Mouse (Mus musculus) hindbrain, embryonic 15.5 days (tissue): ENCODE results near the gene Prss3. TPM values are rescaled to one million over a fixed set of nuclear protein-coding genes. Genes with fewer than 3 reads are reported as not detected.
"Not testable (repeated sequence)": the region's sequence is repeated elsewhere in the genome, so short reads cannot be mapped to it uniquely, and the experiment has no call there.

Experiments used
- ATAC-seq: fragments of 200-750 bp; cut with Nextera tagmentation; 2 replicates; pipeline ENCODE4 v1.8.0; 2017; ENCODE audit warnings: low read depth, moderate number of reproducible peaks, moderate TSS enrichment; ENCODE audit not compliant: low FRiP score
- H3K27ac ChIP-seq: fragments of 300-500 bp; sonication (generic); replicated peaks from 2 replicates; pipeline ENCODE4 v1.5.1; 2015; ENCODE audit warnings: mild to moderate bottlenecking, inconsistent platforms
- H3K27me3 ChIP-seq: fragments of 300-500 bp; sonication (generic); 2 replicates; pipeline ENCODE4 v1.6.1; 2015; ENCODE audit warnings: control low read depth, inconsistent platforms
- H3K36me3 ChIP-seq: fragments of 300-500 bp; sonication (generic); 2 replicates; pipeline ENCODE4 v1.6.1; 2015; ENCODE audit warnings: control low read depth, inconsistent platforms
- H3K4me1 ChIP-seq: fragments of 300-500 bp; sonication (generic); replicated peaks from 2 replicates; pipeline ENCODE4 v1.6.1; 2015; ENCODE audit warnings: control low read depth, inconsistent platforms
- H3K4me2 ChIP-seq: fragments of 300-500 bp; sonication (generic); 2 replicates; pipeline ENCODE4 v1.6.1; 2015; ENCODE audit warnings: moderate library complexity, mild to moderate bottlenecking, inconsistent platforms
- H3K4me3 ChIP-seq: fragments of 300-500 bp; sonication (generic); 2 replicates; pipeline ENCODE4 v1.5.1; 2015; ENCODE audit warnings: mild to moderate bottlenecking, inconsistent platforms
- H3K9ac ChIP-seq: fragments of 300-500 bp; sonication (generic); 2 replicates; pipeline ENCODE4 v1.6.1; 2015; ENCODE audit warnings: inconsistent platforms
- H3K9me3 ChIP-seq: fragments of 300-500 bp; sonication (generic); 2 replicates; pipeline ENCODE4 v1.6.1; 2016; ENCODE audit warnings: control low read depth, inconsistent platforms
- WGBS: fragments of 180-500 bp; shearing (Covaris S2); methylation state at CpG from one replicate; pipeline ENCODE4 v1.1.7; 2015; 5-methylcytosine and 5-hydroxymethylcytosine counted together
- polyA plus RNA-seq: library from polyadenylated mRNA; unstranded; fragments of >200 nt; fragmentation: Nextera tagmentation; extraction: Ambion mirVana; gene quantifications from 2 replicates; pipeline ENCODE4 v1.2.1, GENCODE M21; 2015

Prss3 gene
- polyA plus RNA-seq = not detected in 2 replicates

- H3K9me3 ChIP-seq, H3K27ac ChIP-seq, ATAC-seq, H3K9ac ChIP-seq, H3K4me1 ChIP-seq, H3K36me3 ChIP-seq, H3K4me3 ChIP-seq, H3K27me3 ChIP-seq, H3K4me2 ChIP-seq: not testable (repeated sequence)
Measured at GRCm38 (mm10) chr6:41377578-41377977, at the start of gene Prss3. TSS of gene Prss3 (minus strand) at chr6:41377678.

- H3K27me3 ChIP-seq, H3K4me3 ChIP-seq, H3K4me1 ChIP-seq, H3K27ac ChIP-seq, H3K9me3 ChIP-seq, ATAC-seq, H3K36me3 ChIP-seq, H3K4me2 ChIP-seq, H3K9ac ChIP-seq: not testable (repeated sequence)
Measured at GRCm38 (mm10) chr6:41392056-41392455, 14.6 kb upstream of the Prss3 start, which contains the start of gene Gm5771. TSS of gene Gm5771 (plus strand) at chr6:41392356.

GRCm38 (mm10) chr6:41391640-41392039, 14.2 kb upstream of the Prss3 start:
- H3K9ac ChIP-seq, H3K4me3 ChIP-seq, H3K4me1 ChIP-seq, H3K4me2 ChIP-seq, H3K27ac ChIP-seq, ATAC-seq, H3K36me3 ChIP-seq, H3K9me3 ChIP-seq, H3K27me3 ChIP-seq: not testable (repeated sequence)
- WGBS = 79% methylated on average over 1 of the region's 1 CpGs

GRCm38 (mm10) chr6:41386781-41387180, 9.3 kb upstream of the Prss3 start:
- no peak for ATAC-seq
- no peaks in the 10 kb centered on the region for H3K4me1 ChIP-seq
- no peak overlapping the region for H3K9ac ChIP-seq
- 84% methylated on average over 2 of the region's 2 CpGs for WGBS
- H3K36me3 ChIP-seq = no peaks in the 10 kb centered on the region
- no peak overlapping the region for H3K27ac ChIP-seq
- no peak overlapping the region for H3K4me3 ChIP-seq
- H3K4me2 ChIP-seq = no peak overlapping the region
- no peaks in the 10 kb centered on the region for H3K27me3 ChIP-seq
- H3K9me3 ChIP-seq = no peaks in the 10 kb centered on the region

GRCm38 (mm10) chr6:41373772-41374171, 3.7 kb downstream of the Prss3 start:
- not testable (repeated sequence) for H3K9me3 ChIP-seq, H3K4me1 ChIP-seq, H3K36me3 ChIP-seq, ATAC-seq, H3K9ac ChIP-seq, H3K27ac ChIP-seq, H3K4me2 ChIP-seq, H3K4me3 ChIP-seq, H3K27me3 ChIP-seq
- 88% methylated on average over 2 of the region's 2 CpGs for WGBS

GRCm38 (mm10) chr6:41353932-41354331, 23.5 kb downstream of the Prss3 start, which contains the start of gene Try10:
TSS of gene Try10 (plus strand) at chr6:41354105.
- WGBS = 90% methylated on average over 2 of the region's 2 CpGs
- H3K4me3 ChIP-seq = no peak within 1 kb of the TSS
- no peak for ATAC-seq
- H3K9me3 ChIP-seq = no peaks in the 10 kb centered on the region
- H3K4me1 ChIP-seq = no peaks in the 10 kb centered on the region
- H3K27ac ChIP-seq = no peak within 1 kb of the TSS
- no peaks in the 10 kb centered on the region for H3K36me3 ChIP-seq
- H3K27me3 ChIP-seq = no peaks in the 10 kb centered on the region
- no peak within 1 kb of the TSS for H3K4me2 ChIP-seq
- H3K9ac ChIP-seq = no peak within 1 kb of the TSS

Other genes starting within 250 kb of the Prss3 start
- gene Try4, start 75.4 kb downstream of the Prss3 start, polyA plus RNA-seq = not detected in 2 replicates
- 0.52 and 0.55 TPM in 2 replicates for gene Try5, start 60.8 kb downstream of the Prss3 start, polyA plus RNA-seq
- gene Try10, start 23.6 kb downstream of the Prss3 start, polyA plus RNA-seq = not detected in 2 replicates
- not detected in 2 replicates for gene Gm5771, start 14.7 kb upstream of the Prss3 start, polyA plus RNA-seq
- not detected in 2 replicates for gene Gm10334, start 68.5 kb upstream of the Prss3 start, polyA plus RNA-seq
- gene Prss1, start 81.3 kb upstream of the Prss3 start, polyA plus RNA-seq = not detected in 2 replicates
- not detected in 2 replicates for gene Prss2, start 144.1 kb upstream of the Prss3 start, polyA plus RNA-seq
- gene Ephb6, start 227.8 kb upstream of the Prss3 start, polyA plus RNA-seq = 40.1 and 44.4 TPM in 2 replicates